Mouse (Mus musculus) frontal cortex, adult 2 months (tissue): ENCODE measurements around the gene Tbc1d10b. TPM values are rescaled to one million over a fixed set of nuclear protein-coding genes. Genes with fewer than 3 reads are reported as not detected.
"Not testable (repeated sequence)": the region's sequence is repeated elsewhere in the genome, so short reads cannot be mapped to it uniquely, and the experiment has no call there.

Source experiments
- DNase-seq, 2 experiments: peaks; one replicate each; pipeline ENCODE4 v3.0.0; 2022; ENCODE audit warnings: low spot score in 1 of 2; ENCODE audit errors: extremely low spot score in 1 of 2
- polyA plus RNA-seq: library from polyadenylated mRNA; depleted of rRNA; stranded (reverse); fragments of >200 nt; gene quantifications from 2 replicates; pipeline ENCODE4 v1.2.3, GENCODE M21; 2012; rRNA removed

The Tbc1d10b gene
- 60.3 and 77.8 TPM in 2 replicates for polyA plus RNA-seq

DNA sequence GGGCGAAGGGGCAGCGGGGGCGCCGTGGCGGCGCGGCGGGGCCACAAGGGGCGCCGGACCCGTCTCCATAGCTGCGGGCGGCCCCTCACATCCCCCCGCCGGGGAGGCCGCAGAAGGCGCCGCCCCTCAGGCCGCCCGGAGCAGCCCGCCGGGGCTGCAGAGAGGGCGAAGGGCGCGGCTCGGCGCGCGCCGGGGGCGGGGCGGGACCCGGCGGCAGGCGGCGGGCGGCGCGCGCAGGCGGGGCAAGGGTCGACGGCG is at the start of gene Tbc1d10b:
TSS of gene Tbc1d10b (minus strand) at position 174 of the 258 bp plus-strand sequence.
- no peak for DNase-seq

DNA sequence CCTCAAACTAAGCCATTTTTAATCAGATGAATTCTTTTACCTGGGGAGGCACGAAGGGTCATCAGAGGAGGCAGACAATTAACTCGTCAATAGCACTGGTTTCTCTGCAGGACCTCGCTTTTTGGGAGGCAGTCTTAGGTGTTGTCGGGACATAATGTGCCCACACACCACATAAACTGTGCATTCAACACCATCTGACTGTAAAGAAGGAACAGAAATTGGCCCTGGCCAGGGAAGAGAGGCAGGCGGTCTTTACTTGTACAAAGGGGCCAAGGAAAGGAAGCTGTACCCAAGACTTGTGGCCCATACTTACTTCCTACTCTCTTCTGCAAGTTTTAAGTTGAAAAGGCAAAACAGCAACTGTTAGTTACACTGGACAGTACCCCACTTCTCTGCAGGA is 48.2 kb upstream of the Tbc1d10b start:
- DNase-seq, result no peak

DNA sequence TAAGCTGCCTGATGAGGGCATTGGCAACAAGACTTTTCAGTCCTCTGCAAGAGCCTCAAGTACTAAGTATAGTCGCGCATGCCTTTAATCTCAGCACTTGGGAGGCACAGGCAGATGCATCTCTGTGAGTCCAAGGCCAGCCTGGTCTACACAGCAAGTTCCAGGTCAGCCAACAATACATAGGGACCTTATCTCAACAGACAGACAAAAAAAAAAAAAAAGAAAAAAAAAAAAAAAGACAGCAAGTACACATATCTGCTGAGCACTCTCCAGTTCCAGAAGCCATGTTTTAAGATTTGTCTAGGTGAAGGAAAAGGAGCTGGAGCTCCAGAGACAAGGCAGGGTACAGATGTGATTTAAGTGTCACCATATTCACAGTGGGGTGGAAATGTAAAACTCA is 47.7 kb upstream of the Tbc1d10b start:
- DNase-seq, result no peak

- no peak for DNase-seq
These were observed 46.7 kb upstream of the Tbc1d10b start for GRCm38 (mm10) chr7:127255008-127255407.

DNA sequence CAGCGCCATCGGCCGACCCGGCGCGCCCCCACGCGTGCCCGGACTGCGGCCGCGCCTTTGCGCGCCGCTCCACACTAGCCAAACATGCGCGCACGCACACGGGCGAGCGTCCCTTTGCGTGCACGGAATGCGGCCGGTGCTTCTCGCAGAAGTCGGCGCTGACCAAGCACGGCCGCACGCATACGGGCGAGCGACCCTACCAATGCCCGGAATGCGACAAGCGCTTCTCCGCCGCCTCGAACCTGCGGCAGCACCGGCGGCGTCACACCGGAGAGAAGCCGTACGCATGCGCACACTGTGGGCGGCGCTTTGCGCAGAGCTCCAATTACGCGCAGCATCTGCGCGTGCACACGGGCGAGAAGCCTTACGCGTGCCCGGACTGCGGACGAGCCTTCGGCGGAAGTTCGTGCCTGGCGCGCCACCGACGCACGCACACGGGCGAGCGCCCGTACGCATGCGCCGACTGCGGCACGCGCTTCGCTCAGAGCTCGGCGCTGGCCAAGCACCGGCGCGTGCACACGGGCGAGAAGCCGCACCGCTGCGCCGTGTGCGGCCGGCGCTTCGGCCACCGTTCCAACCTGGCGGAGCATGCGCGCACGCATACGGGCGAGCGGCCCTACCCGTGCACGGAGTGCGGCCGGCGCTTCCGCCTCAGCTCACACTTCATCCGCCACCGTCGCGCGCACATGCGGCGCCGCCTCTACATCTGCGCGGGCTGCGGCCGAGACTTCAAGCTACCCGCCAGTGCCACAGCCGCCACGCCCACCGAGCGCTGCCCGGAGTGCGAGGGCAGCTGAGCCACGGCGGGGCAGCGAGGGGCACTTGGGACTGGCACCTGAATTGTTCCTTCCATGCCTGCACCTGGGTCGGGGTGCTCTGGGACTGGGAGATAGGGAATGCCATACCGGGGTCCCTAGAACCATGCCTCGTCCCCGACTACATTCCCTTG is 45.8 kb upstream of the Tbc1d10b start:
- peak; percentile 86 to 97 for DNase-seq

GRCm38 (mm10) chr7:127253341-127253740 is 45.1 kb upstream of the Tbc1d10b start:
- no peak for DNase-seq

GRCm38 (mm10) chr7:127252414-127252813 is 44.1 kb upstream of the Tbc1d10b start:
- peak in 1 of 2 experiments; percentile 28 for DNase-seq

GRCm38 (mm10) chr7:127250511-127250910 is 42.2 kb upstream of the Tbc1d10b start:
- not testable (repeated sequence) for DNase-seq

DNA sequence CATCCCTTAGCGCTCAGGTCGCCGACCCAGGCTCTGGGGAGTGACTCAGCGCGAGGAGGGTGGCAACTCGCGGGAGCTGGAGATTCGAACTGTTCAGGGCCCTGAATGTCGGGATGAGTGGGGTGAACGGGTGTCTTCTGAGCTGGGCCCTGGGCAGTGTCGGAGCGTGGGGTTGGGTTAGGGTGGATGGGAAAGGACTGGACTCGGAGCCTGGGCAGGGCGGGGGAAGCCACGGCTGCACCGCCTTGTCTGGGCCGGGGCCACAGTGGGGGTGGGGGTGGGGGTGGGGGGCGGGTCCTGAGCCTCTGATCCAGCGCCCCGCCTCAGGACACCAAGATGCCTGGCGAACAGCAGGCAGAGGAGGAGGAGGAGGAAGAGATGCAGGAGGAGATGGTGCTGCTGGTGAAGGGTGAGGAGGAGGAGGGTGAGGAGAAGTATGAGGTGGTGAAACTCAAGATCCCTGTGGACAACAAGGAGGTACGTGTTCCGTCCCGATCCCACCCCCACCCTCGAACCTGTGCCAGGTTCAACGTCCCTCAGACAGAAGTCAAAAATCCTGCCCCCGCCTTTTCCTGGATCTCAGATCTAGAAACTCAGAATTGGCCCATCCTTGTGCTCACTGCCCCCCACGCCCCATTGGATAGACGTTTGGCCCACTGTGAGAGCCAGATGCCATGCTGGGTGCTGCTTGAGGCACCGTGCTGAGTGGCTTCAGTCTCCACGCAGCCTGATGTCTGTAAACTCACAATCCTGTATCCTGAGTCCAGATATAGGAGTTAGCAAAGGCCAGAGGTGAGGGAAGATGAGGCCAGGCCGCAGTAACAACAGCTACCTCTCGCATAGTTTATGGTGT is 36.6 kb upstream of the Tbc1d10b start:
- no peak for DNase-seq

DNA sequence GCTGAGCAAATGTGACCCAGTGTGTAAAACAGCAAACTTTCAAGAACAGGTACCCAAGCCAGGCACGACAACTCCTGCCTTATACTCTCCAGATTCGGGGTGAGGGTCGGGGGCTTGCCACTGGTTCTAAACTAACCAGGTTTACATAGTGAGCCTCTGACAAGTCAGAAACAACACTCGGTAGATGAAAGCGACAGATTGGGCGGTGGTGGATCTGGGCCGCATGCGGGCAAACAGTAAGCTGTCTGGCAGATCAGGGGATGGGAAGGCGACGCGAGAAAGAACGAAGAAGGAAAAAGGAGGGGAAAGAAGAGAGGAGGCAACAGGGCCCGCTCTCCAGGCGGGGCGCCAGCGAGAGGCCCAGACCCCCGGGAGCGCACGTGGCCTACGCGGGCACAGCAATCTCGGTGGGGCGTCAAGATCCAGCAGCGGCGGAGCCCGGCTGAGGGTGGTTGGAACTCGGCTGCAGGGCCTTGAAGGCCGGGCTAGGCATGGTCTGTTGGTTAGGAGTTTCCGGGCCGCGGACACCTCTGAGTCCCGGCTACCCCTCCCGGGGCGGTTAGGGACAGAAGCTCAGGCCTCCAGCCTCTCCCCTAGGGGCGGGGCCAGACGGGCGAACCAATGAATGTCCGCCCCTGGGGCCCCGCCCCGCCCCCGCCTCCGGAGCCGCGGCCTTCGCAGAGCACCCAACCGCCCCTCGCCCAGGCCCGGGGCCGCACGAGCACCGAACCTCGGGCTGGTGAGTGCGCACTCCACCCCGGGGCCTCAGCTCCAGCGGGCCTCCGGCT is 35.8 kb upstream of the Tbc1d10b start, which contains the start of gene Zfp771:
TSS of gene Zfp771 (plus strand) at position 405 of the 788 bp plus-strand sequence.
- DNase-seq, result peak; percentile 84 to 92

DNA sequence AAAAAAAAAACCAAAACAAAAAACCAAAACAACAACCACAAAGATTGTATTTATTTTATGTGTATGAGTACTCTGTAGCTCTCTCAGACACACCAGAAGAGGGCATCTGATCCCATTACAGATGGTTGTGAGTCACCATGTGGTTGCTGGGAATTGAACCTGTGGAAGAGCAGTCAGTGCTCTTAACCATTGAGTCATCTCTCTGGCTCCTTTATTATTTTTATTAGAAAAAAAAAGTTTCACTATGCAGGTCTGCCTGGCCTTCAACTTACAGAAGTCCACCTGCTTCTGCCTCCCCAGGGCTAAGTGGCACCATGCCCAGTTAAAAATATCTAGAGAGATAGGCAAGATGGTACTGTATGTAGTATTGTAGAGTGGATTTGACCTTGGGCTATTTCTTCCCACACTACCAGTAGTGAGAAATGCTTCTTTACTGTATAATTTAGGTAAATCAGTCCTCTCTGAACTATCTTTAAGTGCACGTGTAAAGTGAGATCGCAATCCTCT is 35.1 kb upstream of the Tbc1d10b start:
- DNase-seq, result no peak

- no peak for DNase-seq
These were observed 26.5 kb upstream of the Tbc1d10b start for GRCm38 (mm10) chr7:127234777-127235176.

DNA sequence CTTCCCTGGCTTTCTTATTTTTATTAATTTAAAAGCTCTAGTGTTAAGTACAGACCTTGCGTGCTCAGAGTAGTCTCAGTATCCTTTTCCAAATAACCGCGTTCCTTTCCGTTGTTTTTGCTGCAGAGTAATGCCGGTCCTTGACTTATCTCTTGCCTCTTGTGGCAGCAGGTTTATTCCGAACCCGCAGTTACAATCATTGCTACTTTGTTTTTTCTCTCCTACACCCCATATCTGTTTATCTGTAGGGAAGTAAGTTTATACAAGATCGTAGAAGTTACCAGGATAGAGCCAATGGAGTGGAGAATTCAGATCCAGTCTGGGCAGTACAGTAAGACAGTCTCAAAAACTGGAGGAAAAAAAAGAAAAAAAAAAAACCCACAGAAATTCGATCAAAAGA is 25.5 kb upstream of the Tbc1d10b start:
- DNase-seq, result no peak

DNA sequence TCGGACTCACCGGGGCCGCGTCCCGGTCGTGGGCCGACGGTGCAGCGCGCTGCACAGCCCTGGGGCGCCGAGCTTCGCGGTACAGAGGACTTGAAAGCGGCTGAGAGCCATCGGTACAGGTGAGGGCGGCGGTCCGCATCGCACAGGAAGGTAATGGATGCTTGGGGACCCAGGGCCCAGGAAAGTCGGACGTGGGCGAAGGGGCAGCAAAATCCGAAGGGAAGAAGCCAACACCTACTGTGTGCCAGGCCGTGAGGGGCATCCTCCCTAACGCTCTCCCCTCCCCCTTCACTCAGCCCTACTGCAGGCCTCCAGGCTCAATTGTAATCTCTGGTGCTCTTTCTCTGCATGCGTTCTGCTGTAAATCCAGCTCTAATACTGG is 25.1 kb upstream of the Tbc1d10b start:
- no peak for DNase-seq

DNA sequence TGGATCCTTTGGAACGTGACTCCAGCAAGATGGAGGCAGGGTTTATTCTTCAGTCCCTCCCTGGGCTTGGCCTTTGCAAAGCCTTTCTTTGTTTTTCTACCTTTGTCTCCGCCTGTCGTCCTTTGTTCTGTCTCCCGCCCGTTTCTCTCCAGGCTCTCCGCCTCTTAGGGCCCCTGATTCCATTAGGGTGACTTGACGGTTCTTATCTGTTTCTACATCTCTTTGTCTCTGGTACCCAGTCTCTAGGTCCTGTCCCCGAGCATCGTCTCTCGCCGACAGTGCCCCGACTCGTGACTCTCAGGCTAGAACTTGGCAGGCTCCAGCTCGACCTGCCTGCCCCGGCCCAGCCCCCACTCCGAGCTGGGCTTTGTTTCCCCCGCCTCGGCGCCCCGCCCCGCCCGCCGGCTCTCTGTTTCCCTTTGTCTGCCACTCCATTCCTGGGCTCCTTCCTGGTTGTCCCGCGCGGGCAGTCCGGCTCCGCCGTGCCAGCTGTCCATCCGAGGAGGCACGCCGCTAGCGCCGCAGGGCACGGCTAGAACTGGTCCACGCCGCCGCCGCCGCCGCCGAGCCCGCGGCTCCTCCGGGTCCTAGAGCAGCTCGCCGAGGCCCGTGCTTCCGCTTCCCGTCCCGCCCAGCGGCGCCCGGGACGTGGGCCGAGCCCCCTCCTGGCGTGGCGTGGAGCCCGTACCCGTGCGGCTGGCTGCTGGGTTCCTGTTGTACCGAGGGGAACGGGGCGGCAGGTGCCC is 24.5 kb upstream of the Tbc1d10b start, which contains the start of the genes Zfp553 and Sept1:
TSS of gene Zfp553 (plus strand) at position 440 of the 746 bp plus-strand sequence.
TSS of gene Sept1 (minus strand) at position 509 of the 746 bp plus-strand sequence.
- peak in 1 of 2 experiments; percentile 77 for DNase-seq

- DNase-seq, result no peak
These were observed 23.8 kb upstream of the Tbc1d10b start for GRCm38 (mm10) chr7:127231826-127232621.

DNA sequence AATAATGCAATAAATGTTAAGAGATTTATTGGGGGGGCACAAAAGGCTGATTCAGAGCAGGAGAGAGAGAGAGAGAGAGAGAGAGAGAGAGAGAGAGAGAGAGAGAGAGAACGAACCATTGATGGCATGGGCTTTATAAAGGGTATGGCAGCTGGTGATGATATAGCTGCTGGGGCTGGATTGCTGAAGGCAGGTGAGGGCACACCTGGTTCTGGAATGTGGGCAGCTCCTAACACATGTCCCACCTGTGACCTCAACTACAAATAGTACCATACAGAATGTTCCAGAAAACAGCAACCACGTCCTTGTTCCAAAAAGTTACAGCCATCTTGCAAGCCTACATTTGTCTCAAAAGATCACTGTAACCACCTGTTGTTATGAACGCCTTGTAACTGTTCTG is 23.1 kb upstream of the Tbc1d10b start:
- DNase-seq, result no peak

DNA sequence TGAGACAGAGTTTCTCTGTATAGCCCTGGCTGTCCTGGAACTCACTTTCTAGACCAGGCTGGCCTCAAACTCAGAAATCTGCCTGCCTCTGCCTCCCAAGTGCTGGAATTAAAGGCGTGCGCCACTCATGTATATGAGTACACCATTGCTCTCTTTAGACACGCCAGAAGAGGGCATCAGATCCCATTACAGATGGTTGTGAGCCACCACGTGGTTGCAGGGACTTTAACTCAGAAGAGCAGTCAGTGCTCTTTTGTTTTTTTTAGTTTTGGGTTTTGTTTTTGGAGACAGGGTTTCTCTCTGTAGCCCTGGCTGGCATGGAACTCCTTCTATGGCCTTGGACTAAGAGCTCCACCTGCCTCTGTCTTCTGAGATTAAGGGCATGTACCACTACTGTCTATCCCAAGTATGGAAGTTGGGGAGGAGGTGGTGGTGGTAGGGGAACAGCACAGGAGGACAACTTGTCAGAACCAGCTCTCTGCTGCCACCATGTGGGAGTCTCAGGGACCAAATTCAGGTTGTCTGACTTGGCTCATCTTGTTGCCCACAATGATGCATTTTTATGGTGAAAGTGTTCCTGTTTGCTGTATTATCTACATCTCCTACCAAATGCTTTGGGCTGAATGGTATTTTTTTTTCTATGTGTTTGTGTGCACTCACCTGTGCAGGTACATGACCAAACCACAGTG is 20.5 kb upstream of the Tbc1d10b start:
- peak in 1 of 2 experiments; percentile 93 for DNase-seq
